Mouse (Mus musculus) thymus, postnatal 0 days (tissue): ENCODE results near the gene Hist1h4k. TPM values are rescaled to one million over a fixed set of nuclear protein-coding genes. Genes with fewer than 3 reads are reported as not detected.
"Not testable (repeated sequence)": the region's sequence is repeated elsewhere in the genome, so short reads cannot be mapped to it uniquely, and the experiment has no call there.

Source experiments
- DNase-seq: peaks from one replicate; pipeline ENCODE4 v3.0.0-alpha.2; 2015; ENCODE audit warnings: low spot score
- polyA plus RNA-seq: library from polyadenylated mRNA; unstranded; fragments of >200 nt; fragmentation: Nextera tagmentation; extraction: Ambion mirVana; gene quantifications from 2 replicates; pipeline ENCODE4 v1.2.1, GENCODE M21; 2015

Gene Hist1h4k
- polyA plus RNA-seq: 16.8 and 24.8 TPM in 2 replicates

GRCm38 (mm10) chr13:21750159-21751017 is at the start of gene Hist1h4k:
Gene Hist1h4k, minus strand, starts transcription at chr13:21750505.
- peak; percentile 95 for DNase-seq

- not testable (repeated sequence) for DNase-seq
Observed at GRCm38 (mm10) chr13:21797163-21797562, 46.9 kb upstream of the Hist1h4k start.

DNA sequence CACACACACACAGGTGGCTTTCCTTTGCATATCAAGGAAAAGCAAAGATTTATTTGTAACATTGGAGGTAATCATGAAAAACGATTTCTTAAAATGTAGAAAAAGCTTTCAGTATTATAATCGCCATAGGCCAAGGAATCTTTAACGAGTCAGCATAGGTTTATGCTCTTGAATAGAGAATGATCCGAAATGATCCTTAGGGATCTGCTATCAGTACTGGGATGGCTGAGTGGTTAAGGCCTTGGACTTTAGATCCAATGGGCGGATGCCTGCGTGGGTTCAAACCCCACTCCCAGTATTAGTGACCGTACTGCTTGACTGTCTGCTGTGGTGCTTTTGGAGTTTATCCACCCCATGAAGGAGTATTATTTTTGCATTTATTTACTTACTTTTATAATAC is 45.3 kb upstream of the Hist1h4k start:
- DNase-seq: no peak

DNA sequence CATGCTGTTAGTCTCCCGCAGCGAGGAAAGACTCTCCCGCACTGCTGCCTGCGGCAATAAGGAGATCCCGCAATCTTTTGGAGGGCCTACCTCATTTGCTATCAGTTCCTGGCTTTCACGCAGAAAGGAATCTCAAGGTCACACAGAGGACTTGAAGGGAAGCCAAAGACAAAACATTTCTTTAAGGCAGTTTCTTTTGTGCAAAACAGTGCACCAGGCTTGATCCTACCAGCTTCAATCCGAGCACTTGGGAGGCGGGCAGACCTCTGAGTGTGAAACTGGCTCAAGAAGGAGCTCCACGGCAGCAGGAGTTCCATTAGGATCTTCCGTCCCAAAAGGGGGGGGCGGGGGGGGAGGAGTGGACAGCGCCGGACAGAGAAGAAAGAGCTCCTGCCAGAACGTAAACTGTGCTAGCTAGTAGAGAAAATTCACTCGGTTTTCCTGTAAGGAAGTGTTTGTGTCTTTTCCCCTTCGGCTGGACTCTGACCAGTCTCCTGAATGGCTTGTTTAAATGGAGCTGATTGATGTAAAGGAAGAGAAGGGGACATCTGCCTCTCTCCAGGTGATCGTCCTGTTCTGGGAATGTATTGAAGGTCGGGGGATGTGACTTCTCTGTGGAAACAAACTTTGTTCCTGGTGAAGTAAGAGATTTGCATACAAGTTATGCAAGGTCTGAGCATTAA is 40.4 kb upstream of the Hist1h4k start:
- DNase-seq: peak; percentile 2

- DNase-seq: peak; percentile 5
Observed at GRCm38 (mm10) chr13:21789925-21790324, 39.6 kb upstream of the Hist1h4k start.

GRCm38 (mm10) chr13:21787760-21788593 is 37.7 kb upstream of the Hist1h4k start:
- peak; percentile 42 for DNase-seq

- DNase-seq: peak; percentile 97
Observed at GRCm38 (mm10) chr13:21786899-21787629, 36.8 kb upstream of the Hist1h4k start, which contains the start of the genes Hist1h2an and Hist1h2bp. Gene Hist1h2an, minus strand, starts transcription at chr13:21787218. Gene Hist1h2bp, plus strand, starts transcription at chr13:21787461.

- peak; percentile 41 for DNase-seq
Observed at GRCm38 (mm10) chr13:21786189-21786898, 36.0 kb upstream of the Hist1h4k start.

DNA sequence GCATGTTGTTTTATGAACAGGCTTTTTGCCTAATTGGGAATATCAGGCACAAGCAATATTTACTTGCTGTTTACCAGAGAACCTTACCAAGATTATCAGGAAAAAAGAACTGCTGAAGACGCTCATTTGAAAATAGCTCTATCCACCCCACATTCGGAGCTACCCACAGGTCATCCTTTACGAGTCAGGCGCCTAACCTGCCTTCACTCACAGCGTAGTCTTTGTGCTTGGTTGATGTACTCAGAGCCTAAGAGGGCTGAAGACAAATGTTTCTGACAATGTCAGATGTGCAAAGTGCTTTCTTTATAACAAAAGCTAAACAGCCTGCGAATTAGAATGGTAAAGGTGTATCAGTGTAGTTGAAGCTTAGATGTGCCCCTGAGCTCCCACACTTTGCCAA is 34.0 kb upstream of the Hist1h4k start:
- peak; percentile 12 for DNase-seq

DNA sequence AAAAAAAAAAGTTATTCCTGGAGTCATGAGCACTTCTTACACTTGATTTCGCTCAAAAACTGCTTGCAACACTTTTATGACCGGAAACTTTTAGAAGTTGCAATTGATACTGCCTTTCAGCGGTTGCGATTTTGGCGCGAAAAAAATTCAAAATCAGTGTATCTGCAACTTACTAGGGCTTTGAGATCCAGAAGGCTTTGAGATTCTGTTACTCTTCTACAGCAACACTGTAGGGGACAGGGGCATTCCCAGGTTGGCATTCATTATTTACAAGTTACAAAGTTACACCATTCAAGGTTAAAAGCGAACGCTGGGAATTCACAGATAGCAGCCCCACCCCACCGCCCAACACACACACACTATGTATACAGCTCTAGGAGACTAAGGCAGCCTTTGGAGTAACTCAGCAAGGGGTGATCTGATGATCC is 33.4 kb upstream of the Hist1h4k start:
- DNase-seq: peak; percentile 72

- DNase-seq: peak; percentile 93
Observed at GRCm38 (mm10) chr13:21783255-21783617, 32.9 kb upstream of the Hist1h4k start, which contains the start of gene Hist1h3i. Gene Hist1h3i, minus strand, starts transcription at chr13:21783370.

DNA sequence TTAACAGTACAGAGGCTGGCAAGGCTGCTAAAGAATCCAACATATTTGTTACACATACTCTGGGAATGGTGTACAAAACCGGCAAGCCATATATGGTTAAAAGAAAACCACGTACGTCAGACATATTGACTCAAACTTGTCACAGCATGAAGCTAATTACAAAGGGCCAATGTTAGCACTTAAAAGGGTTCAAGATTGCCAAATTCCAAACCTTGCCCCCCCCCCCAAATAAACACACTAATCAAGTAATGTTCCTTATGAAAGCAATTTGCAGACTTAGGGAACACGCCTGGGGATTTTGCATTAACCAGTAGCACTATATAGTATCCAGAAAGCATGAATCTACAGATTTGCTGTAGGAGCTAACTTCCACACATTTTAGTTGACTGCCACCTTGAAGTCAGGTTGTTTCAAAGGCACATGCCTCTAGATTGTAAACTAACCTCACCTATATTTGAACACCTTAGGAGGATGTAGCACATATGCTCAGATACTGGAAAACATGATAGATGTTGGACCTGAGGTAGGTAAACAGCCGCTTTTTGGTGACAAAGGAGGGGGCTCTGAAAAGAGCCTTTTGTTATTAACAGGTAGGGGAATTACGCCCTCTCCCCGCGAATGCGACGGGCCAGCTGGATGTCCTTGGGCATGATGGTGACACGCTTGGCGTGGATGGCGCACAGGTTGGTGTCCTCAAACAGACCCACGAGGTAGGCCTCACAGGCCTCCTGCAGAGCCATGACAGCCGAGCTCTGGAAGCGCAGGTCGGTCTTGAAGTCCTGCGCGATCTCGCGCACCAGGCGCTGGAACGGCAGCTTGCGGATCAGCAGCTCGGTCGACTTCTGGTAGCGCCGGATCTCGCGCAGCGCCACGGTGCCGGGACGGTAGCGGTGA is 32.3 kb upstream of the Hist1h4k start:
- DNase-seq: peak; percentile 66

DNA sequence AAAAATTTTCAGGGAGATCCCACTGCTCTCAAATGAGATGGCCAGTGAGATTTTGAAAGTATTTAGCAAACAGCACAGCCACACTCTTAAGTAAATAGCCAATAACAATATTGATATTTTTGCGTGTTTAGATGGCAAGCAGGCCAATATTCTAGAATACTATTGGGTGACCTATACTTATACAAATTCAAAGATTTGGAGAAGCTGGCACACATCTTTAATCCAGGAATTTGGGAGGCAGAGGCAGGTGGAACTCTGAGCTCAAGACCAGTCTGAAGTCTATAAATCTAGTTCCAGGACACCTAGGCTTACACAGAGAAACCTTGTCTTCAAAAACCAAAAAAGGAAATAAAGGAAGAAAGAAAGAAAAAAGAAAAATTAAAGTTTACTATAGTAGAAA is 31.3 kb upstream of the Hist1h4k start:
- DNase-seq: no peak

GRCm38 (mm10) chr13:21781021-21781555 is 30.8 kb upstream of the Hist1h4k start:
- peak; percentile 5 for DNase-seq

DNA sequence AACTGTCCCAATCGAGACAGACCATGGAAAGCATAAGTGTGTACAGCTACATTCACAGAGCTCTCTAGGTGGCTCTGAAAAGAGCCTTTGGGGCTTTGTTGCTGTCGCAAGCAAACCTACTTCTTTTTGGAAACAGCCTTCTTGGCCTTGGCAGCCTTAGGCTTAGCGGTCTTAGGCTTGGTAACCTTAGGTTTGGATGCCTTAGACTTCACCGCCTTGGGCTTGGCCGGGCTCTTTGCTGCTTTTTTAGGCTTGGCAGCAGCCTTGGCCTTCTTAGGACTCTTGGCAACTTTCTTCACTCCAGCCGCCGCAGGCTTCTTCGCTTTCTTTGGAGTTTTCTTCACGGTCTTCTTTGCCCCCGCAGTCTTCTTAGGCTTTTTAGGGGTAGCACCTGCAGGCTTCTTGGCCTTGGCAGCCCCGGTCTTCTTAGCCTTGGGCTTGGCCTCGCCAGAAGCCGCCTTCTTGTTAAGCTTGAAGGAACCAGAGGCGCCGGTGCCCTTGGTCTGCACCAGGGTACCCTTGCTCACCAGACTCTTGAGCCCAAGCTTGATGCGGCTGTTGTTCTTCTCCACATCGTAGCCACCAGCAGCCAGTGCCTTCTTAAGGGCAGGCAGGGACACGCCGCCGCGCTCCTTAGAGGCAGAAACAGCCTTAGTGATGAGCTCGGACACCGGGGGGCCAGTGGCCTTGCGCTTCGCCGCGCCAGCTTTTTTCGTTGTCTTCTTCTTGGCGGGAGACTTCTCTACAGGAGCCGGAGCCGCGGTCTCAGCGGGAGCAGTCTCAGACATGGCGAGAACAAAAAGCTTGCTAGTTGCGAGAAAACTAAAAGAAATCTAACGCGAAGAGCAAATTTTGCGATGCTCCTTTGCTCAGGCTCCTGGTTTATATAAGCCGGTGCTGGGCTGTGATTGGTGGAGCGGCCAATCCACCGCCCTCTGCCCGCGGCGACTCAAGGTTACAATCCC is 29.7 kb upstream of the Hist1h4k start, which contains the start of gene Hist1h1b:
Gene Hist1h1b, minus strand, starts transcription at position 859 of the 965 bp plus-strand sequence.
- peak; percentile 88 for DNase-seq

GRCm38 (mm10) chr13:21778814-21779766 is 28.8 kb upstream of the Hist1h4k start:
- peak; percentile 91 for DNase-seq
